Mouse (Mus musculus): ENCODE measurements at regions not wholly inside any gene's neighbourhood (a gene's known extent, or its start where the extent isn't known, plus 50 kb on each side); places are given as distances from the start of the nearest gene placed in this dataset.

DNA sequence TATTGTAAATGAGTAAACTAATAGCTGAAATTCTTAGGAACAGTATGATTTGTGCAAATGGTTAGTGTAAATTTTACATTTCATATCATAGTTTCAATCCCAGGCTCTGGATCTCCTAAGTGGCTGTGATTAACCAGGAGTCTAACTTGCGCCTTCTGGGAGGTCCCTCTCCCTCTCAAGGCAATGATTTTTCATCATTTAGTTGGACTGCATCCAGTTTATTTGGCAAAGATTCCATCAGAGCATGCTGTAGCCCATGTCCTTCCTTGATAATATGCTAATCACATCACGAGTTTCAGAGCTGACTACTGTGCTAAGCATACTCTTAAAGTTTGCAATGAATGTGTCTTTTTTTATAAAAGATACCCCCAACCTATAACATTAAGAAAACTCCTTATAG is 541.0 kb upstream of the Adgrl4 start:
- no peak for TF ChIP-seq CTCF (IDR thresholded peaks at IDR 0.05; ENCODE audit: borderline replicate concordance, extremely low read depth, insufficient read depth, insufficient read length)
- TF ChIP-seq POLR2A (IDR thresholded peaks at IDR 0.05; ENCODE audit: borderline replicate concordance, extremely low read depth, insufficient read depth, insufficient read length, poor library complexity, severe bottlenecking): no peak
